Mouse (Mus musculus): Measurements from ENCODE around the gene Nuak1.

DNA sequence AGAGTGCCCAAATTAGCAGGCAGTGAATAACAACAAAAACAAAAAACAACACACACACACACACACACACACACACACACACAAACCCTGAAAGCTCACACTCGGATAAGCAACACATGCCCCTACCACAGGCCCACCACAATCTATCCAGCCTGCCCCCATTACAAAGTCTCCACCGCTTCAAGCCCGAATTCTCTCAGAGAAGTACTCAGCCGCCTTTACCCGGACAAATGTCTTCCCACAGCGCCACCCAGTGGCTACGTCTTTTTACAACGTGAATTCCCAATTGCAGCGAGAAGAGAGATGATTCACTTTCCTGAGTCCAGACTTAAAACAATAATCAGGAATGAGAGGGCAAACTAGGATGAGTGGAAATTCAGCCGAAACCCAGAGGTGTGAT, 10.3 kb upstream of the Nuak1 start:
- TF ChIP-seq POLR2A (IDR thresholded peaks at IDR 0.05; ENCODE audit: insufficient read depth, low read length) (no peak), CTCF (IDR thresholded peaks at IDR 0.05; ENCODE audit: low read depth, low read length) (peak; percentile 69)

All from ES-Bruce4 (cell line).